Mouse (Mus musculus) C2C12 (cell line): ENCODE measurements around the gene Dennd4b.
"Not testable (repeated sequence)": the region's sequence is repeated elsewhere in the genome, so short reads cannot be mapped to it uniquely, and the experiment has no call there.

Experiments
- CEBPB ChIP-seq: IDR thresholded peaks from one replicate; pipeline ENCODE4 v1.6.1; 2011; ENCODE audit warnings: low read depth, mild to moderate bottlenecking, control low read depth, moderate library complexity
- CTCF ChIP-seq: IDR thresholded peaks from one replicate; pipeline ENCODE4 v1.5.1; 2011; ENCODE audit not compliant: control insufficient read depth, insufficient read depth, insufficient read length
- MAX ChIP-seq: IDR thresholded peaks from one replicate; pipeline ENCODE4 v1.6.1; 2011; ENCODE audit warnings: mild to moderate bottlenecking, control low read depth
- MYOD1 ChIP-seq: IDR thresholded peaks from one replicate; pipeline ENCODE4 v1.6.1; 2011; ENCODE audit warnings: low read depth; ENCODE audit not compliant: control insufficient read depth, insufficient read length
- MYOG ChIP-seq: IDR thresholded peaks from one replicate; pipeline ENCODE4 v1.6.1; 2011; ENCODE audit not compliant: control insufficient read depth, insufficient read length; ENCODE audit errors: extremely low read depth
- USF1 ChIP-seq: IDR thresholded peaks from one replicate; pipeline ENCODE4 v1.6.1; 2011; ENCODE audit warnings: low read depth, mild to moderate bottlenecking, control low read depth, moderate library complexity

GRCm38 (mm10) chr3:90252659-90253058 is 12.3 kb upstream of the Dennd4b start:
- TF ChIP-seq CTCF, MYOD1, CEBPB, USF1, MYOG, MAX: not testable (repeated sequence)
